Mouse (Mus musculus): ENCODE measurements around the gene Znhit1.

DNA sequence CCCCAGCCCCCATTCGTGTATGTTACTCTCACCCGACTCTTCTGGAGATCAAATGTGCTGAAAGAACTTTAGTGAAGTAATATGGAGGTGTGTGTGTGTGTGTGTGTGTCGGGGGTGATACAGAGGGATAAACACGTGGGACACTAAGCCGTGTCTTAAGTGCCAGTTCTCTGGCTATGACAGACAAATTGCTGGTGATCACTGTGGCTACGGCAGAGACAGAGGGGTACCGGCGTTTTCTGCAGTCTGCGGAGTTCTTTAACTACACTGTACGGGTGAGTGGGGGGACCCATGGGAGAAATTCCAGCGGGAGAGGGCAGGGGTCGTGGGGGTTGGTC is at the start of gene Znhit1:
- TF ChIP-seq CTCF (IDR thresholded peaks at IDR 0.05; ENCODE audit: control insufficient read depth, insufficient read depth, insufficient replicate concordance, low read depth, low read length) (no peak), POLR2A (IDR thresholded peaks at IDR 0.05; ENCODE audit: control insufficient read depth, low read depth, low read length) (no peak)

All from testis, adult 2 months (tissue).